Mouse (Mus musculus) CD4-positive helper T cell, adult 2 months (primary cell): ENCODE data around the gene Olfr688.

Source experiments
- DNase-seq: peaks from one replicate; pipeline ENCODE4 v3.0.0-alpha.2; 2012; ENCODE audit warnings: low read depth, missing footprints, low spot score

Olfr688 gene

DNA sequence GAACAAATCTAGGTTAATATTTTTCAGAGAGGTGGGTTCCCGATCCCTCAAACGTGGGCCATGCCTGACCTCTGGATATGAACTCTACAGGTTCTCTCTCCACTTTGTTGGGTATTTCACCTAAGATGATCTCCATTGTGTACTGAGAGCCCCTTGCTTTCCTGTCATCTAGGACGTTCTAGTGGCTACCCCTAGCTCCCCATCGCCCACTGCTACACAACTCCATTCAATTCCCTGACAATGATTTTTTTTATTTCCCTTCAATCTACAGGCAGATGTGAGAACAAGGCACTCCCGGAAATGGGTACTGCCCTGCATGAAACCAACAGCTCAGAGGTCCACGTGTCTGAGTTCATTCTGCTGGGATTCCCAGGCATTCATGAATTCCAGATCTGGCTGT lies at the start of gene Olfr688:
Olfr688 (plus strand) TSS at position 301 of the 400 bp plus-strand sequence.
- DNase-seq, result no peak

DNA sequence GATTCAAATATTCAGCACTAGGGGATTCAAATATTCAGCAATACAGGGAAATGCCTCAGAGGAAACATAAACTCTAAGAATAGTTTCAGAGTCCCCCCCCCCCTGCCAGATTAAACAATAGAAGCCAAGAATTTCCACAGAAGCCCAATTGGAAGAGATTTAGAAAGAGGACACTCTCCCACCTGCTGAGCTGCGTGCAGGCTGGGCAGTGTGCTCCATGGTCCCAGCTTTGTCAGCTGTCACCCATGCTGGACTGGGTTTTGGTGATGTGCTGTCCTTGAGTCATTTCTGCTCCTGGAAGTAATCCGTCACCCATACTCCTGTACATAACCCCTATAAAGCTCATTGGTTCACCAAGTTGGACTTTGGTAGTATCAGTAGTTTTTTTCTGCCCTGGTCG lies 40.2 kb upstream of the Olfr688 start:
- no peak for DNase-seq

DNA sequence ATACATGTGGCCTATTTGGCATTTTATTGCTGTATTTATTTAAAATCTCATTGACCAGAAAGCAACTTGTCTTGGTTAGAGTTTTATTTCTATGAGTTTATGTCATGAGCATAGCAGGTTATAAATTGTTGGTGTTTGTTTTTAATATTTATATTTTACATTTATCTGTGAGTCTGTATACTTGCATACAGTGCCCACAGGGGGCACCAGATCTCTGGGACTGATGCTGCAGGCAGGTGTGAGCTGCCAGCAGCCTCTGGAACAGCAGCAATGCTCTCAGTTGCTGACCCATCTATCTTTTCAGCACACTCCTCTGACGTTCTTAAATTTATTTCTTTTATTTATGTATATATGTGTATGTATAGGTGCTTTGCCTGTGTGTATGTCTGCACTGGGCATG lies 39.7 kb upstream of the Olfr688 start:
- DNase-seq, result no peak

DNA sequence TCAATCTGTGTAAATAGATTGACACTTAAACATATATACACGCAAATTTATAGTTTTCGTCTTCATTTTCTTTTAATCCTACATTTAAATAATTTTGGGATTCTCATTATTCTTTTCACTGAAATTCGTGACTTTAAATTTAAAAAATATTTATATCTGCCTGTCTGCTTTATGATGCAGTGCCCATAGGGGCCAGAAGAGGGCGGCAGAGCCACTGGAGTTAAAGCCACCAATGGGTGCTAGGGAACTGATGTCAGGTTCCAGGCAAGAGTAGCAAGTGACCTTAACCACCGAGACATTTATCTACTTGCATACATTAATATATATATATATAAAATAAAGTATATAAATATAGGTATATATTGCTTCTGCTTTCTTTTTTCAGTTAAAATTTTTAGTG lies 31.2 kb upstream of the Olfr688 start:
- DNase-seq, result peak; percentile 13

DNA sequence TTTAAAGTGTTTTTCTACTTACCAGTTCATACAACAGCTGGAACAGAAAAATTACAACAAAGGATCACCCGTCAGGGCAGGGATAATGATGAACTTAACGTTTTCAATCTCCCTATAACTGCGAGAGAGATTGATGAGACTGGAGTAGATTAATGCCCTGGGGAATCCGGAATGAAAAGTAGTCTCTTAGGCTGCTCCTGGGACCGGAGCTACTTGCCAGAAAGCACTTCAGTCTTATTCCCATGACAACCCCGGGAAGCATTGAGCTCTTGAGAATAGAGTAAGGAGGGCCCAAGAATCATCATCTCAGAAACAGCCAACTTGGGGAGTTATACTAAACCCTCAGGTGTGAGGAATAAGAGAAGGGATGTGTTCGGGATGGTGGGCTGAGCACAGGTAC lies 15.5 kb upstream of the Olfr688 start:
- no peak for DNase-seq

DNA sequence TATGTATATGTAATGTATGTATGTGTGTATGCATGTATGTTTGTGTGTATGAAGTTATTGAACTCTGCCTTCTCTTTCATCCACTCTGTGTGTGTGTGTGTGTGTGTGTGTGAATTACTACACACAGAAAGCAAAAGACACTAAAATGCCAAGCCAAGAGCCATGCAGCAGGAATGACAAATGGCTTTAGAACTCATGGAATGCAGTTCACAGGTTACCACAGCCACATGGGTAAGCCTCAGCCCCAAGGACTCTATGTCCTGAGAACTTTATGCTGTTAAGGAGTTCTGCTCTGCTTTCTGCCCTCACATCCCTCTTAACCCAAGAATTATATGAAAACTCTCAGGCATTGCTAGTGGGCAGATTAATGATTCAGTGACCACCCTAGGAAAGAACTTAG lies 2.2 kb downstream of the Olfr688 start:
- no peak for DNase-seq

DNA sequence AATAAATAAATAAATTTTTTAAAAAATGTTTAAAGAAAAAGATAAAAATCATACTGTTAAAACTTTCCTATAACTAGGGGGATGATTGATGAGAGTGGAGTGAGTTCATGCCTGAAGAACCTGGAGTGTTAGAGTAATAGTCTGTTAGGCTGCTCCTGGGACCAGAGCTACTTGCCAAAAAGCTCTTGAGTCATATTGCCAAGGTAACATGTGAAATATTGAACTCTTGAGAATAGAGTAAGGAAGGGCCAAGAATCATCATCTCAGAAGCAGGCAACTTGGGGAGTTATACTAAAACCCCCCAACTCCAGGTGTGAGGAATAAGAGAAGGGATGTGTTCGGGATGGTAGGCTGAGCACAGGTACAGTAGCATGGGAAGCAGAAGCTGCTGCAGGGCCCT lies 23.0 kb downstream of the Olfr688 start, which contains the start of gene Olfr689:
Olfr689 (plus strand) TSS at position 301 of the 400 bp plus-strand sequence.
- DNase-seq, result no peak

DNA sequence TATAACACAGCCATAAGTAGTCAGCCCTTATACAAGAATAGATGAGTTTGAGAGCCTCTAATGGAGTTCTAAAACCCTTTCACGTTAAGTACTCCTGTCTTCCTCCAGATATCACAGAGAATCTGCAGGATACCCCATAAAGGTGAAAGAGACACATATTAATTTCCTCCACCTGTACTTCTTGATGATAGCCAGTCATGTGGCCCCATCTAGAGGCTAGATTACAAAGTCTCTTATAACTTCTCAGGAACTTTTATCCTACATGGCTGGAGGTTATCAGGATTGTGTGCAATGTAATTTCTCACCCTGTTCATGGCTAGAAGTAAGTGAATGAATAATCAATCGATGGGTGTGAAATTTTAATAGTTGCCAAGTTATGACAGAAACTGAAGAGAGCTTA lies 37.4 kb downstream of the Olfr688 start:
- no peak for DNase-seq

DNA sequence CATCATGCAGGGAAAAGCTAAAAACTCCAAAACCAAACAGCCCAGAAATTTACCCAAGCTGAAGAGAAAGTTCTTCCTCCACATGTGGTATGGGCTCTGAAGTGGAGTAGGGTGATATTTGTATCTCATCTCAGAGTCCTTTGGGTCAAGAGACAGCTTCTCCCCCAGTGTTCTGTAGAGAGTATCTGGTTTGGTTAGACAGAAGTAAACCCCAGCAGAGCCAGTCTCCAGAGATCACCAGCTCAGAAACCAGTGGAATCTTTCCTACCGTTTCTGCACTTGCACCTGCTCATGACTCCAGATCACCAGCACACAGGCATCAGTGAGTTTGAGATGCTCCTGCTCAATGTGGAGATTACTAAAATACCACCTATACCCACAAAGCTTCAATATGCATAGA lies 46.1 kb downstream of the Olfr688 start, which contains the start of gene Olfr690:
Olfr690 (minus strand) TSS at position 101 of the 400 bp plus-strand sequence.
- DNase-seq, result no peak
